Mouse (Mus musculus) urinary bladder, adult 2 months (tissue): Measurements from ENCODE around the gene Gm3238. TPM values are rescaled to one million over a fixed set of nuclear protein-coding genes. Genes with fewer than 3 reads are reported as not detected.
"Not testable (repeated sequence)": the region's sequence is repeated elsewhere in the genome, so short reads cannot be mapped to it uniquely, and the experiment has no call there.

Experiments used
- DNase-seq: peaks from one replicate; pipeline ENCODE4 v3.0.0; 2022; ENCODE audit warnings: low spot score
- polyA plus RNA-seq: library from polyadenylated mRNA; depleted of rRNA; stranded (reverse); fragments of >200 nt; gene quantifications from 2 replicates; pipeline ENCODE4 v1.2.3, GENCODE M21; 2012; rRNA removed

The Gm3238 gene
- polyA plus RNA-seq, 1 experiment, result not detected

DNA sequence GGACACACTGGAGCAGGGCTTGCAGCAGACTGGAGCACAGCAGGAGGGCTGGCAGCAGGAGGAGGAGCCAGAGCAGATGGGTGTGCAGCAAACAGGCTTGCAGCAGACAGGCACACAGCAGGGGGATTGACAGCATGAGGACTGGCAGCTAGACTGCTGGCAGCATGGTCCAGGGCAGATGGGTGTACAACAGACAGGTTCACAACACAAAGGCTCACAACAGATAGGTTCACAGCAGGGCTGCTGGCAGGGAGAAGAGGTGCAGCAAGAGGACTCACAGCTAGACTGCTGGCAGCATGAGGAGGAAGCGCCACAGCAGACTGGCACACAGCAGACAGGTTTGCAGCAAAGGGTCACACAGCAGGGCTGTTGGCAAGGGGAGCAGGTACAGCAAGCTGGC is 20.4 kb downstream of the Gm3238 start:
- not testable (repeated sequence) for DNase-seq

DNA sequence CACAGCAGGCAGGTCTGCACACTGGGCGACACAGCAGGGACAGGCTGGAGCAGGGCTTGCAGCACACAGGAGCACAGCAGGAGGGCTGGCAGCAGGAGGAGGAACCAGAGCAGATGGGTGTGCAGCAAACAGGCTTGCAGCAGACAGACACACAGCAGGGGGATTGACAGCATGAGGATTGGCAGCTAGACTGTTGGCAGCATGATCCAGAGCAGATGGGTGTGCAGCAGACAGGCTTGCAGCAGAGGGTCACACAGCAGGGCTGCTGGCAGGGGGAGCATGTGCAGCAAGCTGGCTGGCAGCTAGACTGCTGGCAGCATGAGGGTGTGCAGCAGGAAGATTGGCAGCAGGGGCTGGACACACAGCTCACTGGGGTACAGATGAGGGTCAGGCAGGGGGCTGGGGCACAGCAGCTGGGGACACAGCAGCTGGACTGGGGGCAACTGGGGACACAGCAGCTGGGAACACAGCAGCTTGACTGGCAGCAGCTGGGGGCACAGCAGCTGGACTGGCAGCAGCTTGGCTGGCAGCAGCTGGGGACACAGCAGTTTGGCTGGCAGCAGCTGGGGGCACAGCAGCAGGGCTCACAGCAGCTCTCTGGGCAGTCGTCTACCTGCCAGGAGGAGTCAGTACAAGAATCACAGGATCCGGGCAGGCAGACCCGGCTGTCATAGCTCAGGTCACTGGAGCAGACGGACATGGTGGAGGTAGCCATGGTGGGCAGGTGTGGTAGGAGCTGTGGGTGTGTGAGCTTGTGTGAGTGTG is 29.0 kb downstream of the Gm3238 start, which contains the start of gene Gm18596:
Gene Gm18596, minus strand, starts transcription at position 715 of the 765 bp plus-strand sequence.
- DNase-seq, result not testable (repeated sequence)

DNA sequence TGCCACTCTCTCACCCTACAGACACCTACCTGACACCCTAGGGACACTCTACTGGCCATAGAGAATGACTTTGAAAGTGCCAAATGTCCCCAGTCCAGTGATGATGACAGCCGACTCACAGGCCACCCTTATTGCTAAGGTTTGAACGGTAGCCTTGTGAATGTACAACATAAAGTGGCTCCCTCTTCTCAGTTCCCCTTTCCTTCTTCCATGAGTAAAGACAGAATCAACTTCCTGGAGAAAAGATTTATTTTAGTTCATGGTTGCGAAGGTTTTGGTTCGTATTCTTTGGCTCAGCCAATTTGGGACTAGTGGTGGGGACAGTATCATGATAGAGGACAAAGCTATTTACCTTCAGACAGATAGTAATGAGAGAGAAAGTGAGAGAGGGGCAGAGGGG is 32.2 kb downstream of the Gm3238 start:
- no peak for DNase-seq

DNA sequence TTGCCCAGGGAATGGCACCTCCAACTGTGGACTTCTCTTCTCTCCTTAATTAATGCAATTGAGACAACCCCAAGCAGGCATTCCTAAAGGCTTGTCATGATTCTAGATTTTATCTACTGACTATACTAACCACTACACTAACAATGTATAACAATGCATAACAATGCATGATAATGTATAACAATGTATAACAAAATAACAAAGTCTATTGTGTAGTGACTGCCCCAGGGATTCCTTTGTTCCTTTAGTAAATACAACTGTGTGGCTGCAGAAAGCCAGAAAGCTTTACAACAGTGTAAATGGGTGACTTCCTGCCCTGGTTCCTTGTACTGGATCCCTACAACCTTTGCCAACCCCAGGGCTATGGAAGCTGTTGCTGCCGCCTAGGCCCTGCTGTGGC is 35.2 kb downstream of the Gm3238 start:
- no peak for DNase-seq

DNA sequence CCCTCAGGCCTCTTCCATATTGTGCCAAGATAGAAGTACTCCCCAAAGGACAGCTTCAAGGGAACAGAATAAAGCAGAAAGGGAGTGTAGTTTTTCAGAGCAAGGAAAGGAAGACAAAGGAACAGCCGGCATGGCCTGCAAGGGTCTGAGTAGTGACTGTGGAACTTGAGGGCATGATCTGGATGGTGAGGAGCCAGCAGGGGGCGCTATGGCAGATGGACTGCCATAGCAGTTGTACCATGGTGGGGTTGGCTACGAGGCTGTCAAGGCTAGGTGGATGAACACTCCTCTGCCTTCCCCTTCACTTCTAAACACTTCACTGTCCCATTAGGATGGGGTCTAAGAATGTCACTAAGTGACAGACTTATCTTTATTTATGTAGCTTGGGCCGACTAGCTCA is 41.9 kb downstream of the Gm3238 start:
- no peak for DNase-seq

DNA sequence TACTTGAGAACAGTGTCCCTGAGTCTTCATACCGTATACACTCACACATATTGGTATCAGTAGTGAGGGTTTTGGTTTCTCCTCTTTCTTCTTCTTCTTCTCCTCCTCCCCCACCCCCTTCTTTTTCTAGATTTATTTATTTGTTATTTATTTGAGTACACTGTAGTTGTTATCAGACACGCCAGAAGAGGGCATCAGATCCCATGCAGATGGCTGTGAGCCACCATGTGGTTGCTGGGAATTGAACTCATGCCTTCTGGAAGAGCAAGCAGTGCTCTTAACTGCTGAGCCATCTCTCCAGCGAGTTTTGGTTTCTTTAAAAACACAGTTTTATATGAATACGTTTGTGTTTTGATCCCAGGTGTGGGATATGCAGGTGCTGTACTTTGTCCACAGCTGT is 42.8 kb downstream of the Gm3238 start:
- DNase-seq, result no peak

DNA sequence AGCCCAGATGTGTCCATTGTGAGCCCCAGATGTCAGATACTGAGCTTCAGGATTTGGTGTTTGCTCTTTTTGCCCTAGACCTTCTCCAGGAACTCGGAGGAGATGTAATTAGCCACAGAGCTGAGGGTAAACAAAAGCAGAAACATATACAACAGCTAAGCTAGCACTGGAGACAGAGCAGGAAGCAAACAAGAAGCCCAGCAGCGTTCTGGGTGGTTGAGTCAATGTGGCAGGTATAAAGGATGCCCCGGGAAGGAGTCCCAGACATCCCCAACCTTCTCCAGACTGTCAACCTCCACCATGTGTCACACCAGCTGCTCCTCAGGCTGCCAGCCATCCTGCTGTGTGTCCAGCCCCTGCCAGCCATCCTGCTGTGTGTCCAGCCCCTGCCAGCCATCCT is 44.9 kb downstream of the Gm3238 start, which contains the start of gene Gm10100:
Gene Gm10100, plus strand, starts transcription at position 301 of the 400 bp plus-strand sequence.
- no peak for DNase-seq

DNA sequence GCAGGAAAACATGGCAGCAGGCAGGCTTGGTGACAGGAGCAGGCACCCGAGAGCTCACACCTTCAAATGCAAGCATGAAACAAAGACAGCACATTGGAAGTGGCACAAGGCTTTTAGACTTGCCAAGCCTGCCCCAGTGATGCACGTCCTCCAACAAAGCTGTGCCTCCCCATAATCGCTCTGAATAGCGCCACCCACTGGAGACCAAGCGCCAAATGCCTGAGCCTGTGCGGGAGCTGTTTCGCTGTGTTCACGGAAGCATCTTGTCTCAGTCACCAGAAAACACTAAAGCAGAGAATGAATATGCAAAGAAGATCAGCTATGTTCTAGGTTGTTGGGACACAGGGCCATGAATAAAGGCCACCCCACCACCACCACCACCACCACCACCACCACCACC is 46.3 kb downstream of the Gm3238 start:
- no peak for DNase-seq

Other genes with a start within 250 kb of the Gm3238 start
- gene Itgb2, start 241.1 kb downstream of the Gm3238 start, polyA plus RNA-seq, result 16.7 and 19.2 TPM in 2 replicates
- 457 and 472 TPM in 2 replicates for gene Pttg1ip, start 189.6 kb downstream of the Gm3238 start, polyA plus RNA-seq
- gene Sumo3, start 165.2 kb downstream of the Gm3238 start, polyA plus RNA-seq, result 294 and 318 TPM in 2 replicates
- gene Gm49325, start 165.1 kb downstream of the Gm3238 start, polyA plus RNA-seq, result 0.89 and 23.6 TPM in 2 replicates
- gene Ube2g2, start 149.1 kb downstream of the Gm3238 start, polyA plus RNA-seq, result 42.8 and 47.7 TPM in 2 replicates
- gene Tspear, start 84.8 kb downstream of the Gm3238 start, polyA plus RNA-seq, result 1.3 and 1.6 TPM in 2 replicates
- not detected in 2 replicates for gene Gm19402, start 80.6 kb downstream of the Gm3238 start, polyA plus RNA-seq
- gene Gm9508, start 74.1 kb downstream of the Gm3238 start, polyA plus RNA-seq, result not detected in 2 replicates
- gene Gm10272, start 64.7 kb downstream of the Gm3238 start, polyA plus RNA-seq, result not detected in 2 replicates
- gene Gm10024, start 59.9 kb downstream of the Gm3238 start, polyA plus RNA-seq, result 0.16 TPM in 1 of 2 replicates, not detected in the other
- gene Gm10142, start 55.5 kb downstream of the Gm3238 start, polyA plus RNA-seq, result not detected in 2 replicates
- not detected in 2 replicates for gene Krtap12-1, start 50.7 kb downstream of the Gm3238 start, polyA plus RNA-seq
- not detected in 2 replicates for gene Gm10100, start 44.8 kb downstream of the Gm3238 start, polyA plus RNA-seq
- gene Gm18596, start 28.7 kb downstream of the Gm3238 start, polyA plus RNA-seq, result not detected in 2 replicates
- gene Gm9736, start 20.0 kb downstream of the Gm3238 start, polyA plus RNA-seq, result not detected in 2 replicates
- not detected in 2 replicates for gene Gm3233, start 11.6 kb downstream of the Gm3238 start, polyA plus RNA-seq
- not detected in 2 replicates for gene Gm7138, start 5.6 kb upstream of the Gm3238 start, polyA plus RNA-seq
- gene Gm3250, start 11.2 kb upstream of the Gm3238 start, polyA plus RNA-seq, result not detected in 2 replicates
- gene Gm7137, start 16.9 kb upstream of the Gm3238 start, polyA plus RNA-seq, result not detected in 2 replicates
- not detected in 2 replicates for gene Gm9639, start 23.8 kb upstream of the Gm3238 start, polyA plus RNA-seq
- not detected in 2 replicates for gene Gm19668, start 27.8 kb upstream of the Gm3238 start, polyA plus RNA-seq
- gene Gm9507, start 40.5 kb upstream of the Gm3238 start, polyA plus RNA-seq, result not detected in 2 replicates
- 0.12 TPM in 1 of 2 replicates, not detected in the other for gene Gm2696, start 43.4 kb upstream of the Gm3238 start, polyA plus RNA-seq
- gene Krtap10-4, start 55.8 kb upstream of the Gm3238 start, polyA plus RNA-seq, result not detected in 2 replicates
- gene Krtap10-10, start 64.6 kb upstream of the Gm3238 start, polyA plus RNA-seq, result not detected in 2 replicates
- not detected in 2 replicates for gene Gm36176, start 75.5 kb upstream of the Gm3238 start, polyA plus RNA-seq
- not detected in 2 replicates for gene Gm10318, start 81.5 kb upstream of the Gm3238 start, polyA plus RNA-seq
- gene Gm3285, start 90.7 kb upstream of the Gm3238 start, polyA plus RNA-seq, result not detected in 2 replicates
- gene Lrrc3, start 131.2 kb upstream of the Gm3238 start, polyA plus RNA-seq, result 2.9 and 4.0 TPM in 2 replicates
- gene Trpm2, start 199.2 kb upstream of the Gm3238 start, polyA plus RNA-seq, result 0.90 and 1.5 TPM in 2 replicates
- 26.9 and 27.3 TPM in 2 replicates for gene 1810043G02Rik, start 207.2 kb upstream of the Gm3238 start, polyA plus RNA-seq
- 53.7 and 55.3 TPM in 2 replicates for gene Pfkl, start 238.8 kb upstream of the Gm3238 start, polyA plus RNA-seq